Mouse (Mus musculus) heart, adult 2 months (tissue): Measurements from ENCODE around the gene Pwwp2b.

Experiments
- CTCF ChIP-seq: fragments of 200-600 bp; IDR thresholded peaks from 2 replicates; pipeline ENCODE4 v1.8.1; 2022; ENCODE audit warnings: antibody characterized with exemption, mild to moderate bottlenecking, moderate library complexity
- EP300 ChIP-seq: fragments of 200-500 bp; IDR thresholded peaks from 2 replicates; pipeline ENCODE4 v1.6.1; 2011; ENCODE audit warnings: low read depth, low read length, control low read depth; ENCODE audit not compliant: insufficient read depth

GRCm38 (mm10) chr7:139252986-139253385 is 4.7 kb downstream of the Pwwp2b start:
- TF ChIP-seq EP300 (no peak), CTCF (no peak)
